Mouse (Mus musculus) adrenal gland, adult 8-10 months (tissue): ENCODE results near the gene Lama4. TPM values are rescaled to one million over a fixed set of nuclear protein-coding genes. Genes with fewer than 3 reads are reported as not detected.

ENCODE experiments used
- total RNA-seq, 4 experiments: library from RNA; stranded (reverse); gene quantifications; 2 replicates each; pipeline ENCODE4 v1.2.4; 2022

The Lama4 gene
- total RNA-seq, 4 experiments from 2014 or later, result 23.3 to 76.8 (median 55.6) TPM

Other genes with a start within 250 kb of the Lama4 start
- not detected for gene Rfpl4b, start 143.7 kb upstream of the Lama4 start, total RNA-seq
- gene Fam229b, start 168.4 kb downstream of the Lama4 start, total RNA-seq, result 1 to 10 TPM; 3.3 to 6.4 (median 4.3) TPM
- 1 to 10 TPM in 3 of 4 experiments, under 1 TPM in 1; 0.84 to 2.6 (median 2.0) TPM for gene Tube1, start 168.5 kb downstream of the Lama4 start, total RNA-seq
- gene Ccn6, start 198.3 kb downstream of the Lama4 start, total RNA-seq, result under 1 TPM in 3 of 4 experiments, not detected in 1; 0.23 to 0.89 (median 0.62) TPM